Mouse (Mus musculus) urinary bladder, adult 2 months (tissue): ENCODE results near the gene Svop. TPM values are rescaled to one million over a fixed set of nuclear protein-coding genes. Genes with fewer than 3 reads are reported as not detected.

Experiments used
- DNase-seq: peaks from one replicate; pipeline ENCODE4 v3.0.0; 2022; ENCODE audit warnings: low spot score
- polyA plus RNA-seq: library from polyadenylated mRNA; depleted of rRNA; stranded (reverse); fragments of >200 nt; gene quantifications from 2 replicates; pipeline ENCODE4 v1.2.3, GENCODE M21; 2012; rRNA removed

Gene Svop
- polyA plus RNA-seq, 1 experiment = 0.12 TPM

GRCm38 (mm10) chr5:113996458-113996857 lies 94.9 kb downstream of the Svop start:
- DNase-seq = no peak

- DNase-seq = peak; percentile 91
These were observed 97.6 kb downstream of the Svop start, which contains the start of gene Ssh1 for GRCm38 (mm10) chr5:113993487-113994465. Gene Ssh1 (minus strand): TSS chr5:113993894.

- DNase-seq = peak; percentile 58
These were observed 98.3 kb downstream of the Svop start for GRCm38 (mm10) chr5:113993031-113993486.

- DNase-seq = no peak
These were observed 99.0 kb downstream of the Svop start for GRCm38 (mm10) chr5:113992339-113992831.

- DNase-seq = no peak
These were observed 100.2 kb downstream of the Svop start for GRCm38 (mm10) chr5:113991141-113991540.

- no peak for DNase-seq
These were observed 100.8 kb downstream of the Svop start for GRCm38 (mm10) chr5:113990593-113990992.

- no peak for DNase-seq
These were observed 101.8 kb downstream of the Svop start for GRCm38 (mm10) chr5:113989437-113990024.

GRCm38 (mm10) chr5:113986182-113986961 lies 105.0 kb downstream of the Svop start:
- DNase-seq = no peak

GRCm38 (mm10) chr5:113985737-113986136 lies 105.6 kb downstream of the Svop start:
- no peak for DNase-seq

GRCm38 (mm10) chr5:113984025-113984740 lies 107.2 kb downstream of the Svop start:
- DNase-seq = no peak

- no peak for DNase-seq
These were observed 107.8 kb downstream of the Svop start for GRCm38 (mm10) chr5:113983541-113983940.

GRCm38 (mm10) chr5:113981843-113982242 lies 109.5 kb downstream of the Svop start:
- DNase-seq = no peak

GRCm38 (mm10) chr5:113981171-113981570 lies 110.2 kb downstream of the Svop start:
- DNase-seq = no peak

GRCm38 (mm10) chr5:113980511-113980910 lies 110.9 kb downstream of the Svop start:
- DNase-seq = no peak

GRCm38 (mm10) chr5:113977309-113977708 lies 114.1 kb downstream of the Svop start:
- no peak for DNase-seq

Other genes starting within 250 kb of the Svop start
- 116 and 159 TPM in 2 replicates for gene Coro1c, start 182.8 kb downstream of the Svop start, polyA plus RNA-seq
- 9.3 and 14.8 TPM in 2 replicates for gene Ssh1, start 97.7 kb downstream of the Svop start, polyA plus RNA-seq
- gene Dao, start 87.9 kb downstream of the Svop start, polyA plus RNA-seq = 0.10 TPM in 1 of 2 replicates, not detected in the other
- gene Usp30, start 26.1 kb downstream of the Svop start, polyA plus RNA-seq = 17.9 and 19.1 TPM in 2 replicates
- 8.8 and 9.4 TPM in 2 replicates for gene Alkbh2, start 36.6 kb upstream of the Svop start, polyA plus RNA-seq
- gene Ung, start 38.8 kb upstream of the Svop start, polyA plus RNA-seq = 2.4 and 3.3 TPM in 2 replicates
- gene Acacb, start 55.0 kb upstream of the Svop start, polyA plus RNA-seq = 7.7 and 9.6 TPM in 2 replicates
- not detected in 2 replicates for gene Foxn4, start 182.2 kb upstream of the Svop start, polyA plus RNA-seq
- 2.8 and 3.1 TPM in 2 replicates for gene Myo1h, start 197.6 kb upstream of the Svop start, polyA plus RNA-seq